Mouse (Mus musculus): ENCODE results near the gene Vapb.

DNA sequence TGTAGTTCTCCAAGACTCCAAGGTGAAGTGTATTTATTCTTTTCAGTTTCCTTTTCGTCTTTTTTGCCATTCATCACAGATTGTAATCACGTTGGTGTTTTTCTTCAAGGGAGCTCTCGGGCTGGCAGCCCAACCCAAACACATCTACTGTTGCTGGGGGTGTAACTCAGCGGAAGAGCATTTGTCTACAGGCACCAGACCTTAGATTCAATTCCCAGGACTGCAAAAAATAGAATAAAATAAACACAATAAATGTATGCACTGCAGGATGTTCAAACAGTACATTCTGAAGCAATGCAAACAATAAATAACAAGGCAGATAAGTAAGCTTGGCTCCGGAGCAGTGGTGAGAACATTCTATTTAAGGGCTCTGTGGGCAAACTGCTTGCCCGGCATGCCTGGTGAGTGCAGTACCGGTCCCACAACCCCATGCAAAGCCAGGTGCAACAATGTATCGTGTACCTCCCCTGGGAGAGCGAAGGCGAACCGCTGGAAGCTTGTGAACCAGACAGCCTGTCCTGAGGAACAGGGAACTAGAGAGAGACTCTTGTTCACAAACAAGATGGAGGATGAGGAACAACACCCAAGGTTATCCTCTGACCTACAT is 15.0 kb upstream of the Vapb start:
- TF ChIP-seq CTCF (IDR thresholded peaks at IDR 0.05; ENCODE audit: low read depth, low read length), result no peak
- TF ChIP-seq POLR2A (IDR thresholded peaks at IDR 0.05; ENCODE audit: extremely low read depth, insufficient read depth, low read length), result no peak
